Mouse (Mus musculus): ENCODE data around the gene Thada. TPM values are rescaled to one million over a fixed set of nuclear protein-coding genes. Genes with fewer than 3 reads are reported as not detected.

The Thada gene
- polyA plus RNA-seq, 2 experiments: 2.0 to 2.5 TPM

DNA sequence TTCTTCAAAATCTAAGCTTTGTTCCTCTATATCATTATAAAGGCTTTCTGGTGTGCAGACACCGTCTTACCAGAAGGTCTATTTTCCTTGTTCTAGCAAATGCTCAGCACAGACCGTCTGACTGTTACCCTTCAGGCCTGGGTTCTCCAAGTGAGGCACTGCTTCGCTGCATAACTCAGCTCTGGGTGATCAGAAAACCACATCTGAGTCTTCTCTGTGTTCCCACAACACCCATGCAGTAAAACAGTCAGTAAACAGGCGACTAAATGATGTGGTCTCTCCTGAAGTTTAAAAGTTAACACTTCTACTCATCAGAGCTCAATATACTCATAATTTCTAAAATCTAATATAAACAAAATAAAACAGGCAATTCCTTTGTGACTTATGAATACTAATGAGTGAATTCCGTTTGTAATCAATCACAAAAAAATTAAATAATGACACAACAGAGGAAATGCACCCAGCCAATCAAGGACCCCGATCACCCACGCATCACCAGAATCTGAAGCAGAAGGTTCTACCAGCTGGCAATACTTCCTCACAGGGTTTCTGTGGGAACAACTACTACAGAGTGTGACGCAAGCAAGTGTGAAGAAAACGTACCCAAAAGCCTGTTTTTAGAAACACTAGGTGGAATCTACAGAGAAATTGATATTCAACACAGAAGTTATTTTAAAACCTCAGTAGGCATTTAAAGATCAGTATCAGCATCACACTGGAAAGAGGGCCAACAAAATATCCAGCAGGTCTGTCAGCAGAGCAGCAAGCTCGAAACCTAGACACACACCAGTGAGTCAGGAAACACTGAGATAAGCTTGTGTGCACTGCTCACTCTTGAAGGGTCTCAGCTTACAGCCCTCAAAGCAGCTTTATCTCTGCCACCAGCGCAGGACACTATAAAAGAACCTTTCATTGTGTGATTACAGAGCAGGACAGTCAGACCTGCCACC, 46.4 kb downstream of the Thada start:
- TF ChIP-seq EP300 (IDR thresholded peaks at IDR 0.05; ENCODE audit: low read depth) (no peak), CTCF (IDR thresholded peaks at IDR 0.05; ENCODE audit: low read depth) (no peak)
- Histone ChIP-seq H3K4me1 (replicated peaks; ENCODE audit: control insufficient read depth in 2 of 2, insufficient read depth in 2 of 2, low read length in 1 of 2) (peaks cover 0 to 2% of the 10 kb centered on the region in 2 experiments; a peak in 1 of 4 replicates), H3K4me2 (ENCODE audit: low read depth) (no peak overlapping the region), H3K27ac (no peak overlapping the region), H3K9ac (replicated peaks) (no peak overlapping the region), H3K36me3 (replicated peaks; ENCODE audit: control insufficient read depth, insufficient read depth, low read depth) (peaks cover 12% of the 10 kb centered on the region), H3K4me3 (ENCODE audit: insufficient read depth in 1 of 2, low read depth in 2 of 2, low read length in 2 of 2) (no peak overlapping the region), H3K27me3 (ENCODE audit: control insufficient read depth, insufficient read depth, low read length) (no peaks in the 10 kb centered on the region), H3K9me3 (ENCODE audit: control insufficient read depth, low read length) (no peaks in the 10 kb centered on the region)
- ATAC-seq (ENCODE audit: insufficient read depth): peak; percentile 81
- WGBS (ENCODE audit: insufficient replicate concordance): 38% methylated on average over 11 of the region's 11 CpGs
- DNase-seq (ENCODE audit: low read depth in 3 of 3, low spot score in 3 of 3): peak; percentile 4 to 7 (median 6)

DNA sequence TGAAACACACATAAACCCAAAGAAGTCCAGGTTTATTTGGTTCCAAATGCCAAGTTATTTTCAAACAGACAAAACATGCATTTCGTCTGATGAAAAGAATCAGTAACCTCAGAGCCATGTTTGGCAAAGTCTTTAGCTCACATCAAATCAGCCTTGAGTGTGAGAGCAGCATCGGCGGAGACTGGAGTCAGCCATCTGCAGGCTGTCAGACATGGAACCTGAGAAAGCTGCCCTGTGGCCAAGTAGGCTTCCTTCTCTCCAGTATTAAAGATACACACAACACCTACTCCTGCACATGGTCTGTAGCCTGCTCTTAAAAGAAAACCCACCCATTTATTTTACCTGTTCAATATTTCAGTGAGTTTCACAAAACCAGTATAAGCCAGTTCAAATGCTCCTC, 50.1 kb downstream of the Thada start:
- H3K4me1 ChIP-seq (replicated peaks; ENCODE audit: control insufficient read depth in 2 of 2, insufficient read depth in 2 of 2, low read length in 1 of 2): peaks cover 0 to 2% of the 10 kb centered on the region in 2 experiments; a peak in 1 of 4 replicates
- H3K4me3 ChIP-seq (ENCODE audit: insufficient read depth in 1 of 2, low read depth in 2 of 2, low read length in 2 of 2): no peak overlapping the region
- 81% methylated on average over 3 of the region's 3 CpGs for WGBS (ENCODE audit: insufficient replicate concordance)
- ATAC-seq (ENCODE audit: insufficient read depth): no peak
- TF ChIP-seq CTCF (IDR thresholded peaks at IDR 0.05; ENCODE audit: low read depth) (no peak), EP300 (IDR thresholded peaks at IDR 0.05; ENCODE audit: low read depth) (no peak)
- H3K27ac ChIP-seq: no peak overlapping the region
- no peaks in the 10 kb centered on the region for H3K27me3 ChIP-seq (ENCODE audit: control insufficient read depth, insufficient read depth, low read length)
- no peak overlapping the region for H3K4me2 ChIP-seq (ENCODE audit: low read depth)
- peaks cover 5% of the 10 kb centered on the region for H3K36me3 ChIP-seq (replicated peaks; ENCODE audit: control insufficient read depth, insufficient read depth, low read depth)
- DNase-seq (ENCODE audit: low read depth in 3 of 3, low spot score in 3 of 3): no peak
- H3K9me3 ChIP-seq (ENCODE audit: control insufficient read depth, low read length): no peaks in the 10 kb centered on the region
- H3K9ac ChIP-seq (replicated peaks): no peak overlapping the region

DNA sequence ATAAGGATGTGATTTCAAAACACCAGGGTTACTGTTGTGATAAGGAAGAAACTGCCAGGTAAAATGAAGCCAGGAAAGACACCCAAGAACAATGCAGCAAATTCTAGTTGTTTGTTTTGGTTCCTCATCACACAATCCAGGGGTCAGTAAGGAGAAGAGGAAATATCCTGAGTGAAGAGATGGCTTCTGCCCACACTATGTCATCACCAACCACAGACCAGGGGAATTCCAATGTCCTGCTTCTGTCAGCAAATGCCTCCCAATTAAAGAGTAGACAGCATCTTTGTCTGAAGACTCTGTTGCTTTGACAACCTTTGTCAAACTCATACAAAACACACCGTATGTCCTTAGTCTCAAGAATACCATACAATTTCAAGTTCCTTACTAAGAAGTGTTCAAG, 57.3 kb downstream of the Thada start:
- H3K4me3 ChIP-seq (ENCODE audit: insufficient read depth in 1 of 2, low read depth in 2 of 2, low read length in 2 of 2): no peak overlapping the region
- H3K9me3 ChIP-seq (ENCODE audit: control insufficient read depth, low read length): no peaks in the 10 kb centered on the region
- TF ChIP-seq EP300 (IDR thresholded peaks at IDR 0.05; ENCODE audit: low read depth) (no peak), CTCF (IDR thresholded peaks at IDR 0.05; ENCODE audit: low read depth) (no peak)
- 77% methylated on average over 1 of the region's 1 CpGs for WGBS (ENCODE audit: insufficient replicate concordance)
- no peaks in the 10 kb centered on the region for H3K4me1 ChIP-seq (replicated peaks; ENCODE audit: control insufficient read depth in 2 of 2, insufficient read depth in 2 of 2, low read length in 1 of 2)
- no peak overlapping the region for H3K9ac ChIP-seq (replicated peaks)
- no peak for ATAC-seq (ENCODE audit: insufficient read depth)
- no peak overlapping the region for H3K27ac ChIP-seq
- H3K36me3 ChIP-seq (replicated peaks; ENCODE audit: control insufficient read depth, insufficient read depth, low read depth): no peaks in the 10 kb centered on the region; the same call in 1 of the 2 replicates
- no peak overlapping the region for H3K4me2 ChIP-seq (ENCODE audit: low read depth)
- H3K27me3 ChIP-seq (ENCODE audit: control insufficient read depth, insufficient read depth, low read length): no peaks in the 10 kb centered on the region
- DNase-seq (ENCODE audit: low read depth in 3 of 3, low spot score in 3 of 3): no peak

DNA sequence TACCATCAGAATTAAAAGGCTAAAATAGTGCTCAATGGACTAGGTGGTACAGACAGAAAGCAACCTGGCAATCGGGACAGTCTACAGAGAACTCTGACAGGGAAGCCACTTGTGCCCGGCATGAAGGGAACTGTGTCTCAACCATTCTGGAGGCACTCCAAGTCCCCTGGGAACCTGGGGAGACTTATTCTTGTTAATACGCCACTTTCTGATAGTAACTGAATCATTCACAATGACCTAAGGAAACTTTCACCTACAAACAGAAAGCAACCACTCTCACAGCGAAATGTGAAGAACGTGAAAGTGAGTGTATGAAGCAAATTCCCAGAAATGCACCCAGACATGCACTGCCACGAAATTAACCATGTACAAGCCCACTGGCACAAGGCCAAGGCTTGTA, 60.4 kb downstream of the Thada start:
- Histone ChIP-seq H3K9me3 (ENCODE audit: control insufficient read depth, low read length) (no peaks in the 10 kb centered on the region), H3K4me2 (ENCODE audit: low read depth) (no peak overlapping the region), H3K27ac (no peak overlapping the region), H3K36me3 (replicated peaks; ENCODE audit: control insufficient read depth, insufficient read depth, low read depth) (no peaks in the 10 kb centered on the region), H3K4me3 (ENCODE audit: insufficient read depth in 1 of 2, low read depth in 2 of 2, low read length in 2 of 2) (no peak overlapping the region), H3K9ac (replicated peaks) (no peak overlapping the region), H3K4me1 (replicated peaks; ENCODE audit: control insufficient read depth in 2 of 2, insufficient read depth in 2 of 2, low read length in 1 of 2) (no peaks in the 10 kb centered on the region), H3K27me3 (ENCODE audit: control insufficient read depth, insufficient read depth, low read length) (no peaks in the 10 kb centered on the region)
- ATAC-seq (ENCODE audit: insufficient read depth) (no peak), DNase-seq (ENCODE audit: low read depth in 3 of 3, low spot score in 3 of 3) (no peak)
- WGBS (ENCODE audit: insufficient replicate concordance): 71% methylated on average over 6 of the region's 6 CpGs
- TF ChIP-seq CTCF (IDR thresholded peaks at IDR 0.05; ENCODE audit: low read depth) (no peak), EP300 (IDR thresholded peaks at IDR 0.05; ENCODE audit: low read depth) (no peak)

DNA sequence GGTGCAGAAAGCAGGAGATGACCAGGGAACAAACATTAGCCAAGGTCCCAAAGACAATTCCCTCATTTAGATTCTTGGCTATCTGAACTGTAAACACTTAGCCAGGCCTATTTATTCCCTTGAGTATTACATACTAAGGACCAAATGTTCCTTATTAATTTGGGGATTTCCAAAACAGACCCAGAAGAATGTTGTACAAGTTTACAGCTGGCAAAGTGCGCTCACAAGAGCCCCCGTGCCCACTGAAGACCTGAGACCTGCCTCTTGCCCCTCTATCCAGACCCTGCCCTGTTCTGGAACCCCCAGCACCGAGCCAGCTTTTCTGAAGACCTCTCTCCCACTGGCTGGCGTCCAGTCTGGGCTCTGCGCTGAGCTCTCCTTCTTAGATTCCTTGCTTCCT, 64.2 kb downstream of the Thada start:
- Histone ChIP-seq H3K27me3 (ENCODE audit: control insufficient read depth, insufficient read depth, low read length) (no peaks in the 10 kb centered on the region), H3K36me3 (replicated peaks; ENCODE audit: control insufficient read depth, insufficient read depth, low read depth) (peaks cover 3% of the 10 kb centered on the region; the same call in 1 of the 2 replicates), H3K27ac (no peak overlapping the region), H3K4me1 (replicated peaks; ENCODE audit: control insufficient read depth in 2 of 2, insufficient read depth in 2 of 2, low read length in 1 of 2) (no peaks in the 10 kb centered on the region), H3K9me3 (ENCODE audit: control insufficient read depth, low read length) (no peaks in the 10 kb centered on the region), H3K4me3 (ENCODE audit: insufficient read depth in 1 of 2, low read depth in 2 of 2, low read length in 2 of 2) (no peak overlapping the region), H3K4me2 (ENCODE audit: low read depth) (no peak overlapping the region), H3K9ac (replicated peaks) (no peak overlapping the region)
- no peak for ATAC-seq (ENCODE audit: insufficient read depth)
- TF ChIP-seq EP300 (IDR thresholded peaks at IDR 0.05; ENCODE audit: low read depth) (no peak), CTCF (IDR thresholded peaks at IDR 0.05; ENCODE audit: low read depth) (no peak)
- no peak for DNase-seq (ENCODE audit: low read depth in 3 of 3, low spot score in 3 of 3)
- 81% methylated on average over 5 of the region's 5 CpGs for WGBS (ENCODE audit: insufficient replicate concordance)
